In the genomic region with DNA sequence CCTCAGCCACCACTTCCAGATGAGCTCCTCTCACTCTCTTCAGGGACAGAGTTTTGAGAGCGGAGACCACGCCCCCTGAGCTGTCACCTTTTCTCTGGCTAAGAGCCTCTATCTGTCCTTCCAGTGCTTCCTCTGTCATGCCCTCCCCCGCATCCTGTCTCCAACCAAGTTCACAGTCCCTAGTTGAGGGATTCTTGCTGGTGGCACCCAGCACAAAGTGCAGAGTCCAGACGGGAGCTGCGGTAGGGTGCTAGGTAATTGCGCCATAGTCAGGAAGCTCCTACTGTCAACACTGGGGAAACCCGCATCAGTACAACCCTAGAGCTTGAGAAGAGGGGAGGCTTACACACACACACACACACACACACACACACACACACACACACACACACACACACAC, we compare ENCODE assay signal across 28 mouse cellular contexts.
A peak's percentile ranks its signal among the peaks of the same experiment; 100 is the strongest.
DNase-seq lines count a peak whose midpoint lies in the region; ATAC-seq and TF ChIP-seq lines count a peak whose summit lies in the region.
"Had no signal": no experiment of that assay in that cellular context is flagged by ENCODE, and none has a peak within 500 bp of the region (broad histone marks: within the 10 kb centered on the region; RNA-seq: fewer than 3 reads in every experiment).

No protein-coding gene starts in this region.

- no peak; the same call in 1 of the 2 replicates for ATAC-seq in lung, postnatal 0 days
- ATAC-seq in liver, embryonic 11.5 days (replicated peaks; ENCODE audit: low FRiP score): peak; percentile 79
- ATAC-seq in liver, embryonic 16.5 days (ENCODE audit: low read depth): peak; percentile 93
- ATAC-seq: forebrain, postnatal 0 days; inflammation-experienced regulatory T-cells, adult 6 months; Patski had no signal

- no peaks in the 10 kb centered on the region for H3K9me3 ChIP-seq in lung, postnatal 0 days (ENCODE audit: low read length)
- H3K9me3 ChIP-seq in liver, embryonic 11.5 days (ENCODE audit: control insufficient read depth, low read length): no peaks in the 10 kb centered on the region
- no peaks in the 10 kb centered on the region for H3K9me3 ChIP-seq in liver, embryonic 16.5 days (replicated peaks; ENCODE audit: control insufficient read depth, low read length)
- H3K9me3 ChIP-seq: forebrain, embryonic 12.5 days; heart, embryonic 13.5 days; hindbrain, embryonic 10.5 days; hindbrain, embryonic 15.5 days; limb, embryonic 12.5 days; lung, embryonic 15.5 days; neural tube, embryonic 15.5 days had no signal

- no peak overlapping the region for H3K9ac ChIP-seq in lung, postnatal 0 days (replicated peaks; ENCODE audit: low read depth)
- H3K9ac ChIP-seq in liver, embryonic 11.5 days (ENCODE audit: low read depth, low read length): no peak overlapping the region
- H3K9ac ChIP-seq in liver, embryonic 16.5 days (ENCODE audit: low read depth, low read length): no peak overlapping the region
- H3K9ac ChIP-seq: forebrain, embryonic 12.5 days; forebrain, postnatal 0 days; heart, embryonic 13.5 days; hindbrain, embryonic 15.5 days; limb, embryonic 12.5 days; lung, embryonic 15.5 days; neural tube, embryonic 15.5 days had no signal

- no peaks in the 10 kb centered on the region for H3K27me3 ChIP-seq in kidney, adult 2 months (replicated peaks; ENCODE audit: control insufficient read depth, insufficient read depth, low read length)
- H3K27me3 ChIP-seq in lung, postnatal 0 days (replicated peaks; ENCODE audit: insufficient read depth, low read length): no peaks in the 10 kb centered on the region
- H3K27me3 ChIP-seq in liver, embryonic 11.5 days (replicated peaks; ENCODE audit: control insufficient read depth, insufficient read depth, low read length): no peaks in the 10 kb centered on the region
- no peaks in the 10 kb centered on the region for H3K27me3 ChIP-seq in liver, embryonic 16.5 days (ENCODE audit: control insufficient read depth, insufficient read depth, low read depth, low read length)
- H3K27me3 ChIP-seq: heart, embryonic 13.5 days; hindbrain, embryonic 15.5 days; lung, embryonic 15.5 days had no signal

- no peak overlapping the region for H3K27ac ChIP-seq in kidney, adult 2 months (ENCODE audit: insufficient read depth, low read depth, low read length)
- no peak overlapping the region for H3K27ac ChIP-seq in lung, postnatal 0 days (ENCODE audit: low read length)
- H3K27ac ChIP-seq in liver, embryonic 11.5 days (ENCODE audit: low read depth, low read length): no peak overlapping the region
- H3K27ac ChIP-seq in liver, embryonic 16.5 days (ENCODE audit: low read length): no peak overlapping the region
- H3K27ac ChIP-seq: forebrain, embryonic 12.5 days; heart, adult 2 months; heart, embryonic 13.5 days; hindbrain, embryonic 10.5 days; hindbrain, embryonic 15.5 days; left cerebral cortex, adult 2 months; limb, embryonic 12.5 days; lung, embryonic 15.5 days; neural tube, embryonic 15.5 days had no signal

- no peak for TF ChIP-seq EP300 in lung, postnatal 0 days (IDR thresholded peaks at IDR 0.05)

- H3K4me3 ChIP-seq in kidney, adult 2 months (ENCODE audit: insufficient read depth, low read depth, low read length): no peak overlapping the region
- H3K4me3 ChIP-seq in lung, postnatal 0 days (ENCODE audit: low read depth, low read length): no peak overlapping the region
- no peak overlapping the region for H3K4me3 ChIP-seq in liver, embryonic 11.5 days (ENCODE audit: low read depth, low read length)
- H3K4me3 ChIP-seq in liver, embryonic 16.5 days (ENCODE audit: low read depth, low read length): no peak overlapping the region
- H3K4me3 ChIP-seq: erythroblast, embryonic 14.5 days; forebrain, embryonic 12.5 days; heart, adult 2 months; heart, embryonic 13.5 days; hindbrain, embryonic 10.5 days; hindbrain, embryonic 15.5 days; left cerebral cortex, adult 2 months; limb, embryonic 12.5 days; lung, embryonic 15.5 days; neural tube, embryonic 15.5 days had no signal

- 0 out of 2 replicates have a peak, but pooled peaks cover 2% of the 10 kb centered on the region for H3K4me1 ChIP-seq in kidney, adult 2 months (ENCODE audit: control insufficient read depth, insufficient read depth, low read length)
- no peaks in the 10 kb centered on the region; the same call in 1 of the 2 replicates for H3K4me1 ChIP-seq in lung, postnatal 0 days (ENCODE audit: insufficient read depth, low read depth, low read length)
- no peaks in the 10 kb centered on the region for H3K4me1 ChIP-seq in liver, embryonic 11.5 days (replicated peaks; ENCODE audit: control insufficient read depth, insufficient read depth, low read length)
- no peaks in the 10 kb centered on the region for H3K4me1 ChIP-seq in liver, embryonic 16.5 days (ENCODE audit: control insufficient read depth, low read depth, low read length)

- TF ChIP-seq POLR2A in kidney, adult 2 months (IDR thresholded peaks at IDR 0.05; ENCODE audit: low read depth, low read length): no peak

- DNase-seq in kidney, adult 2 months: peak; percentile 3
- no peak for DNase-seq in kidney, postnatal 10 days
- peak; percentile 5 for DNase-seq in lung, postnatal 0 days (ENCODE audit: low spot score)
- DNase-seq in lung, postnatal 25 days (ENCODE audit: low spot score): no peak
- DNase-seq in liver, embryonic 11.5 days (ENCODE audit: low spot score): no peak
- no peak for DNase-seq in heart, adult 8-10 months (ENCODE audit: low spot score)
- DNase-seq in layer of hippocampus, adult 9-10 months (ENCODE audit: low spot score): no peak
- DNase-seq: adrenal gland, postnatal 10 days; cerebellum, adult 11-12 months; cerebellum, adult 9-11 months; forebrain, postnatal 0 days; heart, adult 2 months; heart, postnatal 10 days; midbrain, embryonic 14.5 days; right cerebral cortex, postnatal 25 days; thymus, postnatal 14 days had no signal

- WGBS in kidney, adult 2 months: 64% methylated on average over 7 of the region's 7 CpGs
- 54% methylated on average over 7 of the region's 7 CpGs for WGBS in lung, postnatal 0 days
- 33% methylated on average over 7 of the region's 7 CpGs for WGBS in liver, embryonic 11.5 days
- 30% methylated on average over 7 of the region's 7 CpGs for WGBS in liver, embryonic 16.5 days (ENCODE audit: insufficient replicate concordance)

- no peaks in the 10 kb centered on the region for H3K36me3 ChIP-seq in kidney, adult 2 months (ENCODE audit: control insufficient read depth, insufficient read depth, low read length)
- H3K36me3 ChIP-seq in lung, postnatal 0 days (ENCODE audit: insufficient read depth, low read length): no peaks in the 10 kb centered on the region
- no peaks in the 10 kb centered on the region for H3K36me3 ChIP-seq in liver, embryonic 11.5 days (ENCODE audit: control insufficient read depth, insufficient read depth, low read length)
- no peaks in the 10 kb centered on the region for H3K36me3 ChIP-seq in liver, embryonic 16.5 days (ENCODE audit: control insufficient read depth, insufficient read depth)
- H3K36me3 ChIP-seq: forebrain, embryonic 12.5 days; heart, embryonic 13.5 days; hindbrain, embryonic 10.5 days; hindbrain, embryonic 15.5 days; limb, embryonic 12.5 days; lung, embryonic 15.5 days; neural tube, embryonic 15.5 days had no signal

- TF ChIP-seq CTCF in kidney, adult 2 months (conservative IDR thresholded peaks at IDR 0.05; ENCODE audit: insufficient read depth, insufficient read length, low read depth, low read length): no peak
- TF ChIP-seq CTCF in lung, postnatal 0 days (IDR thresholded peaks at IDR 0.05): no peak

- H3K4me2 ChIP-seq in lung, postnatal 0 days (replicated peaks; ENCODE audit: low read depth, low read length): no peak overlapping the region
- no peak overlapping the region for H3K4me2 ChIP-seq in liver, embryonic 11.5 days
- no peak overlapping the region for H3K4me2 ChIP-seq in liver, embryonic 16.5 days (ENCODE audit: low read depth, low read length)
- H3K4me2 ChIP-seq: forebrain, embryonic 12.5 days; heart, embryonic 13.5 days; hindbrain, embryonic 15.5 days; limb, embryonic 12.5 days; lung, embryonic 15.5 days; neural tube, embryonic 15.5 days had no signal

Comparison
In these comparisons a context has a peak if more than half of its experiments do, and no peak if none do; other contexts are left out.
1. DNase-seq: peak in kidney, adult 2 months (single experiment) and lung, postnatal 0 days (single experiment); none in kidney, postnatal 10 days (single experiment), lung, postnatal 25 days (single experiment), liver, embryonic 11.5 days (single experiment), heart, adult 8-10 months (single experiment) and layer of hippocampus, adult 9-10 months (single experiment).